Mouse (Mus musculus) brain, embryonic 14.5 days (tissue): ENCODE measurements around the gene Ptpn11.

Experiments
- CTCF ChIP-seq: fragments of 200-500 bp; IDR thresholded peaks from 2 replicates; pipeline ENCODE4 v1.5.1; 2012; ENCODE audit warnings: inconsistent platforms, mild to moderate bottlenecking, moderate library complexity, borderline replicate concordance; ENCODE audit not compliant: insufficient read depth, insufficient read length; ENCODE audit errors: extremely low read depth
- POLR2A ChIP-seq: fragments of 200-500 bp; IDR thresholded peaks from 2 replicates; pipeline ENCODE4 v1.6.1; 2012; ENCODE audit warnings: mild to moderate bottlenecking, inconsistent platforms, borderline replicate concordance; ENCODE audit not compliant: poor library complexity, insufficient read depth, insufficient read length, severe bottlenecking; ENCODE audit errors: extremely low read depth

DNA sequence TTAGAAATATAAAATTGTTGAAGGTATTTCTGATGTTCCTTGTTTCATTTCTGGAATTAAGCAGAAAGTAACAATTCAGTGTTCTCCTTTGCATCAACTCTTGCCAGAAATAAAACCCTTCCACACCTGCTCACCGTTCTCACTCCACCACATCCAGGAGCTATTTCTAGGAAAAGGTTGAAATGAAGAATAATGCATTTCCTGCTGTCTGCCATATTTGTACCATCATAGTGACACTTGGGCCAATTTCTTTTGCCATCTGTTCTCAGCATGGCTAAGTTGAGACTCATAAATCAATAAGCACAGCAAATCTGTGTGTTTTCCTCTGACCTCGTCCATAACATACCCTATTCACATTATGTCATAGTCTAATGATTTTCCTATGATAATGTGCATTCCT lies 47.0 kb upstream of the Ptpn11 start:
- no peak for TF ChIP-seq CTCF
- TF ChIP-seq POLR2A, result no peak
